Mouse (Mus musculus) olfactory bulb, adult 2 months (tissue): ENCODE results near the gene Ppp1r14c. TPM values are rescaled to one million over a fixed set of nuclear protein-coding genes. Genes with fewer than 3 reads are reported as not detected.
"Not testable (repeated sequence)": the region's sequence is repeated elsewhere in the genome, so short reads cannot be mapped to it uniquely, and the experiment has no call there.

Source experiments
- H3K27ac ChIP-seq: fragments of 200-500 bp; 2 replicates; pipeline ENCODE4 v1.5.1; 2012; ENCODE audit warnings: low read depth, low read length; ENCODE audit not compliant: insufficient read depth
- H3K4me1 ChIP-seq: fragments of 200-500 bp; 2 replicates; pipeline ENCODE4 v1.6.1; 2012; ENCODE audit warnings: low read length; ENCODE audit not compliant: control insufficient read depth, insufficient read depth
- H3K4me3 ChIP-seq: fragments of 200-500 bp; 2 replicates; pipeline ENCODE4 v1.5.1; 2012; ENCODE audit warnings: mild to moderate bottlenecking, low read depth, low read length, moderate library complexity; ENCODE audit not compliant: insufficient read depth
- CTCF ChIP-seq: fragments of 200-500 bp; IDR thresholded peaks from 2 replicates; pipeline ENCODE4 v1.5.1; 2012; ENCODE audit warnings: low read depth, mild to moderate bottlenecking, low read length, moderate library complexity; ENCODE audit not compliant: insufficient read depth
- POLR2A ChIP-seq: fragments of 200-500 bp; IDR thresholded peaks from 2 replicates; pipeline ENCODE4 v1.6.1; 2012; ENCODE audit warnings: mild to moderate bottlenecking, low read depth, low read length, moderate library complexity; ENCODE audit not compliant: insufficient read depth
- WGBS: fragments of 180-500 bp; shearing (Covaris S2); methylation state at CpG from one replicate; pipeline ENCODE4 v1.1.7; 2018; 5-methylcytosine and 5-hydroxymethylcytosine counted together
- polyA plus RNA-seq: library from polyadenylated mRNA; stranded (reverse); fragments of >200 nt; gene quantifications from 2 replicates; pipeline ENCODE4 v1.2.4, GENCODE M21; 2012; ENCODE audit warnings: low replicate concordance; ENCODE audit not compliant: missing spikeins, insufficient read depth, insufficient read length

The Ppp1r14c gene
- polyA plus RNA-seq, 1 experiment, result not detected

DNA sequence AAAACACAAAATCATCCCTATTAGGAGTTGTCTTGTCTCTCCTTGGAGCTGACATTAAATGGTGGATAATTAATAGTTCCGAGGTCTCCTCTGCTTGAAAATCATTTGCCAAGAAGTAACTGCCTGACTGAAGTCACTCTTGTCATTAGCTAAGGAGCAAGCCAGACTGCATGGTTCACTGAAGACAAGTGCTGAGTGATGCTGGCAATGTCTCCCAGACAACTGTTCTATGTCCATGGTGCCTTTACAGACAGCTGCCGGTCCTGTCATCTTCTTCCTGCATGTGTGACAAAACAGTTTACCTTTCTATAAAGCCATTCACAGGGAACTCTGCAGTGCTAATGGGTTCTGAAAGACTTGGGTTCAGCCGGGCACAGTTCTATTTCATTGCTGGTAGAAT lies 124.2 kb downstream of the Ppp1r14c start:
- no peaks in the 10 kb centered on the region for H3K4me1 ChIP-seq
- H3K27ac ChIP-seq, result no peak overlapping the region
- H3K4me3 ChIP-seq, result no peak overlapping the region
- TF ChIP-seq CTCF, result no peak
- no peak for TF ChIP-seq POLR2A
- WGBS, result 61% methylated on average over 3 of the region's 3 CpGs

DNA sequence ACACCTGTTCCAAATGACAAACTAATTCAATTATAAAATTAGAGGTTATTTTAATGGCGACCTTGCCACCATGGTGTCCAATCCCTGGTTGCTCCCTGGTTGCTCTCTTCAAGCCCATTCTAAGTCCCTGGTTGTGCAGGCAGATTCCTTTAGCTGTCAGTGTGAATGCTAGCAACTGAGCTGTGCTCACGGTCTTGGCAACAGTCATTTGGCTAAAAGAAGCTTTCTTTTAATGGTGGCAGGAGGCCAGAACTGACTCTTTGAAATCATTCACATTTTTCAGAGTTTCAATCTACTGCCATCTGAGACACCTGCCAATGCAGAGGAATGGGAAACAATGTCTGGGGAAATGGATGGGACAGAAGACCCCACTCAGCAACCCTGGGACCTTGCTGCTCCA lies 130.9 kb downstream of the Ppp1r14c start:
- Histone ChIP-seq H3K27ac (no peak overlapping the region), H3K4me3 (no peak overlapping the region), H3K4me1 (no peaks in the 10 kb centered on the region)
- WGBS, result 60% methylated on average over 2 of the region's 2 CpGs
- no peak for TF ChIP-seq CTCF
- TF ChIP-seq POLR2A, result no peak

DNA sequence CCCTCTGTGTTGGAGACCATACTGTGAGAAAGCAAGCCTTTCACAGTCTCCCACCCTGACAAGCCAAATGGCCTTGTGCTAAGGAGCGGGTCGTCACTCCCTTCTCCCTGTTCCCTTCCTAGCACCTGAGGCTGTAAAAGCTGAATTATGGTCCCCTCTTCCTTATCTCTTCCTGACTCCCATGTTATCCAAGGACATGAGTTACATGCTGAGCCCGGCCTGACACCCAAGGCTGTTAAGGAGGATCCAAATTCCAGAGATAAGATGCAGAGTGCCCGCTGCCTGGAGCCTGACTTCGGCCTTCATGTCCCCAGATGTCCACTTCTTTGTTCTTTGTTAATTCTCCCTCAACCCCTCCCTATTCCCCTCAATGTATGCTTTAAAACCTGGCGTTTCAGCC lies 135.0 kb downstream of the Ppp1r14c start:
- not testable (repeated sequence) for H3K4me1 ChIP-seq, H3K4me3 ChIP-seq, H3K27ac ChIP-seq
- WGBS, result 95% methylated on average over 6 of the region's 6 CpGs

DNA sequence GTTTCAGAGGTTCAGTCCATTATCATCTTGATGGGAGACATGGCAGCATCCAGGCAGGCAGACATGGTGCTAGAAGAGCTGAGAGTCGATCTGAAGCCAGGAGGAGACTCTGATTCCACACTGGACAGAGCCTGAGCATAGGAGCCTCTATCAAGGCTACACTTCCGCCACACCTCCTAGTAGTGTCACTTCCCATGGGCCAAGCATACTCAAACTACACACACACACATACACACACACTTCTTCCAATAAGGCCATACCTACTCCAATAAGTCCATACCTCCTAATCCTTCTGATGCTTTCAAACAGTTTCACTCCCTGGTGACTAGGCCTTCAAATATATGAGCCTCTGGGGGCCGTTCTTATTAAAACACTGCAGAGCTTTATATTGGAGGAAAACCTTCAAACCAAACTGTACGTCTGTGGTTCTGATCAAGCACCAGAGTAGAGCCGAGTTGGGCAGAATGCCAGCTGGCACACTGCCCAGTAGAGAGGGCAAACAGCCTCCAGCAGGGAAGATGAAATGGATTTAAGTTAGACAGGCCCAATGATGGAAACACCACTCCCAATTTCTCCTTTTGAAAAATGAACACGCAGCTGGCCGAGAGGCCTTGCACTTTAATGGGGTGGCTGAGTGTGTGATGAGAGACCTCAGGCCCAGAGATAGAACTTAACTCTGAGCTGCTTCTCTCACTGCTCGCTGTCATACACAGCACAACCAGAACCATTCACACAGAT lies 141.8 kb downstream of the Ppp1r14c start:
- WGBS, result 50% methylated on average over 8 of the region's 8 CpGs
- no peak overlapping the region for H3K27ac ChIP-seq
- H3K4me1 ChIP-seq, result peaks cover 4% of the 10 kb centered on the region; the same call in 1 of the 2 replicates
- no peak overlapping the region for H3K4me3 ChIP-seq
- no peak for TF ChIP-seq POLR2A
- no peak for TF ChIP-seq CTCF

DNA sequence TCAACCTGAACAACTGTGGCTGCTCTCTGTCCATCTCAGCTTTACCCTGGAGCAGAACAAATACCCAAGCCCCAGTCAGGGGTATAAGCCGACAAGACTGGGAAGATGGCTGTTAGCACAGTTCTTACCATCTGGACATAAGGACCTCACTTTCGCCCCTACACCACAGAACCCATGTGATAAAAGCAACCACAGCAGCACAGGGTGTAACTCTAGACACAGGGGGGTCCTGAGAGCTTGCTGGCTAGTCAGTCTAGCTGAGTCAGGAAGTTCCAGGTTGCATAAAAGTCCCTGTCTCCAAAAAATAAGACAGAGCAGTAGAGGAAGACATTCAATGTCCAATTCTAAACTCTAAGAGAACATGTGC lies 142.3 kb downstream of the Ppp1r14c start:
- Histone ChIP-seq H3K4me1 (peaks cover 4% of the 10 kb centered on the region; the same call in 1 of the 2 replicates), H3K27ac (no peak overlapping the region), H3K4me3 (no peak overlapping the region)
- TF ChIP-seq CTCF, result no peak
- no peak for TF ChIP-seq POLR2A
- 80% methylated on average over 2 of the region's 2 CpGs for WGBS

DNA sequence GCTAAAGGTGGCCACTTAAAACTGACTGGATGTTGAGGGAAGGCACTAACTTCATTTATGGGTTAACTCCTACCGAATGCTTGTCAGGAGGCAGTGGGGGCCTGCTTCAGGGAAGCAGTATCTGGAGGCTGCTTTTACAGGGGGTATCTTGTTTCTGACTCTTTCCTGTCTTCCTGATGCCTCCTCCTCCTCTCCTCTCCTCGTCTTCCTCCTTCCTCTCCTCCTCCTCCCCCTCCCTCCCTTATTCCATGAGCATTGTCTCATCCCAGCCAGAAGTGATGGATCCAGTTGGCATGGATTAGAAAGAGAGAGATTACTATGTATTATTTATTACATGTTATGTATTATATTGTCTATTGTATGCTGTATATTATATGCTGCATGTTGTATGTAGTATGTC lies 142.9 kb downstream of the Ppp1r14c start:
- H3K27ac ChIP-seq, result no peak overlapping the region
- WGBS, result 80% methylated on average over 2 of the region's 2 CpGs
- TF ChIP-seq CTCF (no peak), POLR2A (no peak)
- H3K4me1 ChIP-seq, result peaks cover 4% of the 10 kb centered on the region; the same call in 1 of the 2 replicates
- no peak overlapping the region for H3K4me3 ChIP-seq

DNA sequence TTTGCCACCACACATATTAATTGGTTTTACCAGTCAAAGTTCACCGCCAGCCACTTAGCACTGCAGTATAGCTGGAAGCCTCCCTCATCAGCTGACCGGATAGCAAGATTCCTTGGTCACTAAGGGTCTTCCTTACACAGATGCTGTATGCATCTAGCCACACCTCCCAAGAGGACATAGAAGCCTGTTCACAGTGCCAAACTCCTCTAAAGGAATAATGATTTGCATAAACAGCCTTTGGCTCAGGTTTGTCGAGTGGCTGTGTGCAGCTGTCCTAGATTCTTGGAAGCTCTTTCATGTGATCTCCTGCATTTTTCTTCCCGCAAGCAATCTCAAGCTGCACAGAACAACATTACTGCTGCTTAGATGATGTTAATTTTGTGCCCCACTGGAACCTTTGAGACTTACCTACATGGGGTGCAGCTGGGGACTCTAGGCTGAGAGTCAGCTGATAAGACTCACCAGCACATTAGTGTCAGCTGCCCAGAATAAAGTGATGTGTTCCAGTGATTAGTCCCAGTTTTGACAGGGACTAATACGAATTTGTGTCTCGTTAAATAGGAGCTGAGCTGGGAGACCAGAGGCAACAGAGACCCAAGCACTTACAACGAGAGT lies 143.9 kb downstream of the Ppp1r14c start:
- 62% methylated on average over 7 of the region's 7 CpGs for WGBS
- no peak for TF ChIP-seq POLR2A
- no peak for TF ChIP-seq CTCF
- Histone ChIP-seq H3K4me3 (no peak overlapping the region), H3K4me1 (peaks cover 4% of the 10 kb centered on the region; the same call in 1 of the 2 replicates), H3K27ac (0 out of 2 replicates have a peak overlapping the region, but pooled peaks have one; percentile 13)

DNA sequence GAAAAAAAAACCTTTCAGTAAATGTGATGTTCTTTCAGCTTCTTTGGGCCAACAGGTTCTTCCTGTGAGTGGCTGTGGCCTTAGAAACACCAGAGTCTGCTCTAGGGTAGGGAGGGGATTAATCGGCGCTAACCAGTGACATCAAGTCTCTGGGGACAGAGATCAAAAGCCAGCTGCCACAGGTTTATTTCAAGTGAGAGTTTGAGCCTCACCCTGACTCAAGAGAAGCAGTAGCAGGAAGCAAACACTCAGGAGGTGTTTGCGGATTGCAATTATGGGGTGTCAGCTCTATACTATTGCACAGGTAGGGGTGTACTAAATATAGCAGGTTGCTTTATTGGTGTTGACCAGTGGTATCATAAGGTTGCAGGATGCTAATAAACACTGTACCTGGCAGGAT lies 144.6 kb downstream of the Ppp1r14c start:
- Histone ChIP-seq H3K4me3 (no peak overlapping the region), H3K27ac (no peak overlapping the region), H3K4me1 (peaks cover 4% of the 10 kb centered on the region; the same call in 1 of the 2 replicates)
- no peak for TF ChIP-seq POLR2A
- WGBS, result 91% methylated on average over 3 of the region's 3 CpGs

DNA sequence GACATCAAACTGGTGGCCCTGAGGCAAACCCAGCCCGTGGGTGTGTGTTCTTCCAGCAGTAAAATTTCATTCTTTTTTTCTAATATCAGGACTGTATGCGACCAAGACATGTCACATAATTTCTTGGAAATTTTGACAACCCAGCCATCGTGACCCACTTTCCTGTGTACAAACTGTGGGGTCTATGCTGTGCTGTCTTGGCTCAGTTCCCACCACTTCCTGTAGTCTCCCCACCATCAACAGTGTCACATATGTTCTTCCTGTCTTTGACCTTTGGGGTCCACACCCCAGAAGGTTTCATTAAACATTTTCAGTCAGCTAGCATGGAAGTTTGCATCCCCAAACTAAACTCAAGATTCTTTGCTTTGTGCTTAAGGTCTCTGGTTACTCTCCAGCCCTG lies 145.5 kb downstream of the Ppp1r14c start:
- H3K4me3 ChIP-seq, result no peak overlapping the region
- peaks cover 4% of the 10 kb centered on the region; the same call in 1 of the 2 replicates for H3K4me1 ChIP-seq
- TF ChIP-seq POLR2A, result no peak
- no peak for TF ChIP-seq CTCF
- 86% methylated on average over 3 of the region's 3 CpGs for WGBS
- no peak overlapping the region for H3K27ac ChIP-seq
